Mouse (Mus musculus) heart, postnatal 4 days (tissue): Measurements from ENCODE around the gene Shf. TPM values are rescaled to one million over a fixed set of nuclear protein-coding genes. Genes with fewer than 3 reads are reported as not detected.

Experiments used
- DNase-seq: peaks from one replicate; pipeline ENCODE4 v3.0.0; 2021
- total RNA-seq, 2 experiments: library from RNA; stranded (reverse); gene quantifications; 2 replicates each; pipeline ENCODE4 v1.2.3; 2021

The Shf gene
- total RNA-seq, 2 experiments from 2014 or later = 10.1 to 11.3 TPM

DNA sequence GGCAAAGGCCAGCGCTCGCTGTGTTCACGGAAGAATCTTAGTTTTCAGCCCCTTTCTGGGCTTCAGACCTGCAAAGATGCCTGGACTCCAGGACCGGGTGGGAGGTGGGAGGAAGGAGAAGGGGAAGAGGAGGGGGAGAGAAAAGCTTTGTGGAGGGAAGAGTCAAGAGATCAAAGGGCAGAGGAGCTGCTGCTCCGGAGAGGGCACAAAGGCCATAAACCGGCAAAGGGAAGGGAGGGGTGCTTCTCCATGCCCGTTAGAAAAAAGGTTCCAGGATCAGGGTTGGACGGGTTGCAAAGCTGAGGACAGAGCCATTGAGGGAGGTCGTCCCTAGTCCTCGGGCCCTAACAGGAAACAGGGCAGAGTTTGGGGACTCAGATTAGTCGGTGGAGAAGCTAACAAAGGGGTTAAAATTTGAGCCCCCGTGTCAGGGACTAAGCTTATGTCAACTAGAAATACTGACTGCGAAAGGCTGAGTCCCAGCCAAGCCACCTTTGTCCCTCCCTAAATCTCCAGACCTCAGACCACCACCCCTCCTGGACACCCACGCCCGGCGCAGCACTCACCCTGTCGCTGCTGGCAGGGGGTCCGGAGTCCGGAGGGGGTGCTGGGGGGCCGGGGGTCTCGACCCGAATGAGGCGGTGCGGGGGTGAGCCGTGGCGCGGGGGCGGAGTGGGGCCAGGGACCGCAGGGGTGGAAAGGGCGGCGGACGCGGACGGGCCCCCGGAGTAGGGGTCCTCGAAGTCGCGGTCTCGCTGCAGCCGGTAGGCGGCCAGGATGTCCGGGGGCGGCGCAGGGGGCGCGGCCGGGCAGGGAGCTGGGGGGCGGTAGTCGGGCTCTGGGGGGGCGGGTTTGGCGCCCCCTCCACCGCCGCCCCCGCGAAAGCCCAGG, 636 bp downstream of the Shf start:
- peak; percentile 65 for DNase-seq

DNA sequence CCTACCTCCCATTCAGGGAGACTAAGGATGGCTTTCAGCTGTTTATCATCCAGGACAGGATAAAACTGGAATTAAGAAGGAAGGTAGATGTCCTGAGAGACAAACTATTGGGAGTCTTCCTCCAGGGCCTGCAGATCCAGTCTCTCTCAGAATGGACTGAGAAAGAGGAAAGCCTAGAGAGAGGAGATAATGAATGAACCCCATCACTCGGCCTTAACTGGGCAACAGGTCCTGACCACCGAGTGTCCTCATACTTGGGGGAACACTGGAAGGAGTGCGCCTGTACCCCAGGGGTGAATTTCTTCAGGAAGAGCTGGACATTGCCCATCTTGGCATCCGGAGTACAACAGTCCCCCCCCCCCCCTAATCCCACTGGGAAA, 1.3 kb downstream of the Shf start:
- DNase-seq = no peak

DNA sequence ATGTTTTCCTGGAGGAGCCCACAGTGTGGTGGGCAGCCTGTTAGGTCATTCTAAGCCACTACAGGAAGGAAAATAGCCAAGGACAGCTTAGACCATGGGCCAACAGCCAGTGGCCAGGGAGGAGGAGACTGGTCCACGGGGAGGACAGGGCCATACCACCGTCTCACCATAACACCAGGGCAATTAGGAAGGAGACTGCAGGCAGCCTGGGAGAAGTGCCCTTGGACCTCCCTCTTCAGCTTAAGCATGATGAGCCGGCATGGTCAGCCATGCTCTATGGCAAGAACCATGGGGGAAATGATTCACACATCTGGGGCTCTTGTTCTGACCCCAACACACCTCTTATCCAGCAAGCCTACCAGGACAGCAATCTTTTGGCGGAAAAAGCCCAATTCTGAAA, 1.8 kb downstream of the Shf start:
- no peak for DNase-seq

DNA sequence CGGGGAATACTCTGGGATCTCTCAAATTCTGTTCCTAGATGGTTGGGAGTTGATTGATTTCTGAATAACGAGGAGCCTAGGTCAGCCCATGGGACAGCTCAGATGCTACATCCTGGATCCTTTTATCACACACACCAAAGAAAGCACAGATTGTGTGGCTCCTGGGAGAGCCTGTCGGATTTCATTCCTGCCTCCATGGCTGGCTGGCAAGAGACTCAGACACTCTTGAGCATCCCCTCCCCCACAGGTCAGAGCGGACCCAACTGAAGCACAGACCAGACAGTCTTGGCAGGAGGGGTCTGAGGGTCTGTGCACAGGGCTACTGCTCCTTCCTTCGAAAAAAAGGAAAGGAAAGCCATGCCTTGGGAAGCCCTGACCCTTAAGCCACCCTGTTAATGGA, 2.3 kb downstream of the Shf start:
- DNase-seq = no peak

DNA sequence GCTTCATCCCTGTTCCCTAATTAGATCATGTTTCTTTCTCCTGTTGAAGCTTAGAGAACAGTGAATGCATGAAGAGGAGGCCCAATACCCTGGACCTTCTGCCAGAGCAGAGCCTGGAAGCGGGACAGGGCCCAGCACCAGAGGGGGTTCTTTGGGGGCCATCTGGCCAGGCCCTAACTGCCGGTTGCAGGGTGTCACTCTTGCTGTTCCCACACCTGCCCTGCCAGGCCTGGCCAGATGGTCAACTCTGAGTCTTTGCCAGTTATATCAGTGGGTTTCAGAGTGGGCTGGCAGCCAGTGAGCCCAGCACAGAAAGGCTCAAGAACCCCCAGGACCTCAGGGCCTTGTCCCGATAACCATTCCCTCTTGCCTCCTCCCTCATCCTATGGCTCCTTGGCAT, 2.9 kb downstream of the Shf start:
- DNase-seq = no peak

DNA sequence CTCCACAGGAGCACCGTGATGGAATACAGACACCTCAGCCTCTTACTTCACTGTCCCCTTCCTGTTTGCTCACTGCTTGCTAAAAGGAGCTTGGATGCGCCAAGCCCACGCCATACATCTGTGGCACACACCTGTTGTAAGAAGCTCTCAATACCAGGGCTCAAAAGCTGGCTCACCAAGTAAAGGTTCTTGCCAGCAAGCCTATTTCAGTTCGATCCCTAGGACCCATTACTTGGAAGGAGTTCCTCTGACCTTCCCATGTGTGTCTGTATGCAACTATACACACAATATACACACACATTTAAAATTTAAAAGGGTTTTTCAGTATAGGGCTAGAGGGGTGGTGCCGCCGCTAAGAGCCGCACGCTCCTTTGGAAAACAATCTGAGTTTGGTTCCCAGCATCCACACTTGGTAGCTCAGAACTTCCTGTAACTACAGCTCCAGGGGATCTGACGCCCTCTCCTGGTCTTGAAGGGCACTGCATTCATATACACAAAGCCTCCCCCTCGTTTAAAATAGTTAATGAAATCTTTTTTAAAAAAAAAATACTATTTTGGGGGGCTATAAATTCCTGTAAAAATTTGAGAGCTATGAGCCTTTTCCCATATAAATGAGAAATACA, 3.6 kb downstream of the Shf start:
- no peak for DNase-seq

DNA sequence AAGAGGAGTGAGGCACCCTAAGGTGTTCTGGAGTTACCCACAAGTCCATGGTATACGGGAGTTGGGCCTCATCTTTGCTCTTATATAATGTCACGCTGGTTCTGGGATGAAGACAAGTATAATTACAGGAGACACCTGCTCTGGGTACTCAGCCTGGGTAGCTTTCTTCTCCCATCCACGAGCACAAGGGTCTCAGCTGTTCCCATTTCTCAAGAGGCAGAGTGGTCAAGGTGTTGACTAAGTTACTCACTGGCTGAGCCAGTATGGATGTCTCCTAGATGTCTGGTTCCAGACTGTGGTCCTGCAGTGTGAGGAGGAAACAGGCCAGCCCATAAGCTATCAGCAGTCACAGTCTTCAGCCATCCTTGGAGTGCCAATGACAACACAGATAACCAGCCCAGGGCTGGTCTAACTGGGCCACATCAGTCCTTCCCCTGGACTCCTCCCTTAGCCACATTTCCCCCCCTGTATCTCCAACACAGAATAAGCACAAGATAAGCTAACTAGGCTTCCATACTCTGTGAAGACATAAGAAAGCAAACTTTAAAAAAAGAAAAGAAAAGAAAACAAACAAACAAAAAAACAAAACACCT, 4.5 kb downstream of the Shf start:
- DNase-seq = no peak

DNA sequence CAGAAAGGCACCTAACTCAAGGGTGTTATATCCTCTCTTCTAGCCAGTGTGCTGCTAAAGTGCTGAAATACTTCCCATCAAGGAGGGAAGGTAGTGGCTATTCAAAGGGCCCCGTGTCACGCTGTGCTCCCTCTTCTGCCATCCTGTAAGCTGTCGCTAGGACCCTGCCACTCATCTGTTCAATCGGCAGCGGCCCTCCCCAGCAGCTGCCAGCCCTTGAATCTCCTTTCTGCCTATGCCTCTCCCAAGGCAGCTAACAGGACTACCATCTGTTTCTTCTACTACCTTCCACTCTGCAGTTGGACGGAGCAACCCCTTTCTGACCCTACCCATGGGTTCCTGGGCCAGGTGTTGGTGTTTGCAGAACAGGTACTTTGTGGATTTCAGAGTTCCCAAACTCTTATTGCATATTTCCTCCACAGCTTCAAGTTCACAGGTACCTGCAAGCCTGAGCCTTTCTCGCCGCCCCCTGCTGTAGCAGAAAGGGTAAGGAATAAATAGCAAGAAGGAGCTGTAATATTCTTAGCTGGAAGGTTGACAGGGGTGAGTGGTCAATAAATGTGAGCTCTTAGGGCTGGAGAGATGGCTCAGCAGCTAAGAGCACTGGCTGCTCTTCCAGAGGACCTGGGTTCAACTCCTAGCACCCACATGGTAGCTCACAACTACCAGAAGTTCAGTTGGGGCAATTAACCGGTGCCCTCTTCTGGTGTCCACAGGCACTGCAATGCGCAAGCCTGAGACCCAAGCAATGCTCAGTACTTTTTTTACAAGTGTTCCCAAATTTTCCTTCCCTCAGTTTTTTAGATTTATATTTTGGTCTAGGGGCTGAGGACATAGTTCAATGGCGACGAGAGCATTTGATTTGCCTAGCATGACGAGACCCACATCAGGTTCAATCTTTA, 6.1 kb downstream of the Shf start:
- DNase-seq = no peak

DNA sequence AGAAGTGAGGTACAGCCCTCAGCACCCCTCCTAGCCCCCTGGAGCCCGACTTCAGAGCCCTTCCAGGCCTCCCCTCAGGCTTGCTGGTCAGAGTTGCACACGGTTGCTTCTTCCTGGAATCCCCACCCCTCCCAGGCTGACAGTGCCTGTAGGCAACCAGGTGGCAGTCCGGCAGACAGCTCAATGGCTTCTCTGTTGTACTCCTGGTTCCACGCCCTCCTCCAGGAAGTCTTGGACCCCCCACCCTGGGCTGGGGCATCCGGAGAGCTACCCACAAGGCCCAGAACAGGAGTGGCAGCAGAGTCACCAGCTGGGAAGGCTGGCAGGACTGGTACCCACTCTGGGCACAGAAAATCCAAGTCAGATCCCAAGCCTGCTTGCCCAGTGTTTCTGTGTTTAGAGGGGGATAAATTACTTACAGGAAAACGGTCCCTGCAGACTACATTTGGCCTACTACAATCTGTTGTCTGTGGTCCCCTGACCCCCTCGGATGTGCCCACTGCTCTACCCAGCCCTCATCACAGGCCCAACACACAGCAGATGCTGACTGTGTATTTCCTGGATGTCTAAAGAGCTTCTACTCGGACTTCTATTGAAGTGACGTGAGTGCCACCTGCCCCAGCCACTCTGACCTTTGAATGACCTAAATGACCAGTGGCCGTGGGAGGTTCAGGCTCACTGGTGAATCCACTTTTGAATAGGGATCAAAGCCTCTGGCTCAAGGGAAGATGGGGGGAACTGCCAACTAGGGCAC, 6.9 kb downstream of the Shf start:
- no peak for DNase-seq

DNA sequence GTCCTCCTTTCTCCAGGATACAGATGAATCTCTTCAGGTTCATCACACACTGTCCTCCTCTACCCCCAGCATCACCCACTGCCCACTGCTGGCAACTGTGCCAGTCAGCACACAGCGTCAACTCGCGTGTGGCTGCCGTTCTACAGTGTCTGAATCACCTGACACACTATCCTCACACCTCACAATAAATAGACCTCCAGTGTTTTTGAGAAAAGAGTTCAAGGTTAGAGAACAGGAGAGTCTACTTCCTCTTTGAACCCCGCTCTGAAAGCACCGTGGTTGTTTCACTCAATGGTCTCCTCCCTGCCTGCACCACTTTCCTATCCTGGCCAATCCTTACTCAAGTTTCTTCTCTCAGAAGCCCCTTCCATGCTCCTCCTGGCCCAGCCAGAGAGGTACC, 7.8 kb downstream of the Shf start:
- no peak for DNase-seq

DNA sequence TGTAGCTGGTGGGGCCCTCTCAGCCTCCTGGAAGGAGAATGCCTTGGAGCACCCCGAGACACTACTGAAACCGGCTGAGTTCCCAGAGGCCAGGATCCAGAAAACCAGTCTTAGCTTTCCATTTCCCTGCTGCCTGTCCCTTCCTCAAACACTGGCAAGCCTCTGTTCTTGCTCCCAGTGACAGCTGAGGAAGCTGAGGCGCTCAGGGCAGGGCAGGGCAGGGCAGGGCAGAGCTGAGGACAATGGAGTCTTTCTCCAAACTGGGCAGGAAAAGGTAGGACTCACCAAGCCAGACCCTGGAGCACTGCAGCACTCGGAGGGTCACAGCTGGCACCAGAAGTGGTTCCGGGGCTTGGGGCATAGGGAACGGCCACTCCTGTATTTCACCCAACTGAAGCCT, 8.7 kb downstream of the Shf start:
- DNase-seq = no peak

DNA sequence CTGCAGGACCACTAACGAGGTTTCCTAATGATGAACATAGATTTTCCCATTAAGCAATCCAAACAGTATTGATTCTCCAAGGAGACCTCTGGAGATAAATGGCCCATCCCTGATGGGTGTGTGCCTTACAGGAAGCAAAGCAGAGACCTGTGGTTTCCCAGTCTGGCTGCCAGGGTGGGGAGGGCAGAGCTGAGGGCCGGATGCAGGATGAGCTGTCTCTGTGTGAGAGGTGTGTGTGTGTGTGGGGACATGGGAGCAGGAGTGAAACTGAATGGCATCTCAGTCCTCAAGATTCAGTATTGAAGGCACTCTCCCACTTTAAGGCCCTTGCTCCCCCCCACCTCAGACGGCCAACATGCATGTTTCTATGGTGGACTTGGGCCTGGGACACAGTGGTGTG, 12.8 kb downstream of the Shf start:
- no peak for DNase-seq

DNA sequence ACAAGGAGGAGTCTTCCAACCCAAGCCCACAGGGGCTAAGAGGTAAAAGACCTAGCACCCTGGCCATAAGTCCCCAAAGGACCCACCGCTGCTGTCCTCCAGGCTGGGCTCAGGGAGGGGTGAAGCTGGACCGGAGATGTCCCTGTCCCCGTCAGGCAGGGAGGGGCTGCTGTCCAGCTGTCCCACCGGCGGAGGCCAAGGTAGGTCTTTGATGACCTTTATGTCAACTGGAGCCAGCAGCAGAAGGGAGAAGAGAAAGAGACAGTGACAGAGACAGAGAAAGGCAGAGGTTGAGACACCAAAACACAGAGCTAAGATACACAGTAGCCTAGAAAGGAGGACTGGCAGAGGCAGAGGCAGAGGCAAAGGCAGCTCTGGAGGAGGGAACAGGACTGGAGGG, 13.6 kb downstream of the Shf start:
- DNase-seq = no peak

DNA sequence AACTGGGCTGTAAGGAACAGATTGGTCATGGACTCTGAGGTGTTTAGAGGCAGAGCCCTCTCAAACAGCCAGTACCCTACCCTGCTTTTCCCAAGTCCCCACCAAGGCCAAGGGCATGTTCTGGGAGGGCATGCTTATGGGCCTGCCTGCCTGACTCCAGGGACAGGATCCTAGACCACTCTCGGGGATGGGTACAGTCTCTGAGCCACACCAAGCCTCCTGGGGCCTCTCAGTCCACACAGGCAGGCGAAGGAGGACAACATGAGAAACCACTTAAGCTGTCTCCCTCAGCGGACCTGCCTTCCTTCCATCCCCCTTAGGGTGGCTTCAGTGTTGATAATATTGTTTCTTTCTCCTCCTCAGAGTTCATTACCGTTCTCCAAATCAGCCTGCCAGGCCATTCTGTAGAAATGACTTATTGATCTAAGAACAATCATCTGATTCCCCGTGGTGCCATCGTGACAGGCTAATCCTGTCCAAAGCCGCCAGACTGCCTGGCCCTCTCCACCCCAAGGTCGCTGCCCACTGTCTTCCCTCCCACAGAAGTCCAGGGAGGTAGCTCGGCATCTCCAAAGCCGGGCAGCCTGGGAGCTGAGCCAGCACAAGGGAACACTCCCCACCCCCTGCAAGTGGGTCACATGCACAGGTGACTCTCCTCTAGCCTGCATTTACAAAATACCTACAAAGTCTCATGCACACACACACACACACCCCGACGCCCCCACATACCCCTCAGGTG, 14.6 kb downstream of the Shf start:
- DNase-seq = peak; percentile 34

DNA sequence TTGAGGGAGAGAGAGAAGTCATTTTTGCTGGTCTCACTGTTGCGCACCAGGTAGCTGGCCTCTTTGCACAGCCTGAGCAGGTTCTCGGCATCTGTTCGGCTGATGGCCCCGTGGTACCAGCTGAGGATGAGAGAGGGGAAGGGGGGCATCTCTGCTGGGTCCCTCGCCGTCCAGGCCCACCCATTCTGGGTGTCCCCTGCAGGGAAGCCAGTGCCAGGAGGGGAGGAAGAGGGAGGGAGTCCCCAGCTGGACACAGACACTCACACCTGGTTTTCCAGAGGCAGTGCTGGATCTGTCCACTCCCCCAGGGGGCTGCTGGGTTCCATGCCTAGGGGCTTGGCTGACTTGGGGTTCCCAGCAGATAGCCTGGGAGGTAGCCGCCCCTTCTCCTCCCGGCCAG, 15.2 kb downstream of the Shf start:
- DNase-seq = no peak

DNA sequence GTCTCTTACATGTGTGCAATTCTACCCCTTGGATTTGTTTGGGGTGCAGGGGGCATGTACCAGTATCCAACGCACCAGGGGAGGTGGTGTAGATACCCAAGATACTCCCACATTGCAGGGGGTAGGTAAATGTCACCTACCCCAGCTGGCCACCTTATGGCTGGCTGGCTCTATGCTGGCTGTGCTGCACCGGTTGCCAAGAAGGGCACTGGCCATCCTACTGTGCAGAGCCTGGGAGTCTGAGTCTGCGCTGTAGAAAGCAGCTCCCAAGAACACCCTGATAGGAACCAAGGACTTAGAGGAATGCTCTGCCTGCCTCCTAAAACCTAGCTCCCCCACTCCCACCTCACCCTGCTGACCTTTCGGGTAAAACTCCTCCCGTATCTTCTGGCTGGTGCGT, 16.0 kb downstream of the Shf start:
- no peak for DNase-seq

DNA sequence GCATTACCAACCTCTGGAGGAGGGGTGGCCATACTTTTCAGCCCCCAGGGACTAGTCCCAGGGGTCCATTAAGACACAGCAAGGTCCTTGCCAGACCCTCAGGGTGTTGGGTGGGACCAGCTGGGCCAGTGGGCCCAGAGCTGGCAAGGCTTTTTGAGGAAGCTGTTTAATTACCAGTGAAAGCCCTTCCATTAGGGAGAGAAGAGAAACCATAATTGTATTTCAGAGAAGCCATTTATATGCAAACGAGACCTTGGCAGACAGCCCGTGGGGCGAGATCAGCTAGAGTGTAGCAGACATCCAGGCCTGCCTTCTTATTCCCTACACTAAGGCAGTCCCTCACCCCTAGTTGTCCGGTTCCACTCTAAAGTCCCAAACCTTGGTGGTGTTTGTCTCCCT, 17.0 kb downstream of the Shf start:
- peak; percentile 41 for DNase-seq

DNA sequence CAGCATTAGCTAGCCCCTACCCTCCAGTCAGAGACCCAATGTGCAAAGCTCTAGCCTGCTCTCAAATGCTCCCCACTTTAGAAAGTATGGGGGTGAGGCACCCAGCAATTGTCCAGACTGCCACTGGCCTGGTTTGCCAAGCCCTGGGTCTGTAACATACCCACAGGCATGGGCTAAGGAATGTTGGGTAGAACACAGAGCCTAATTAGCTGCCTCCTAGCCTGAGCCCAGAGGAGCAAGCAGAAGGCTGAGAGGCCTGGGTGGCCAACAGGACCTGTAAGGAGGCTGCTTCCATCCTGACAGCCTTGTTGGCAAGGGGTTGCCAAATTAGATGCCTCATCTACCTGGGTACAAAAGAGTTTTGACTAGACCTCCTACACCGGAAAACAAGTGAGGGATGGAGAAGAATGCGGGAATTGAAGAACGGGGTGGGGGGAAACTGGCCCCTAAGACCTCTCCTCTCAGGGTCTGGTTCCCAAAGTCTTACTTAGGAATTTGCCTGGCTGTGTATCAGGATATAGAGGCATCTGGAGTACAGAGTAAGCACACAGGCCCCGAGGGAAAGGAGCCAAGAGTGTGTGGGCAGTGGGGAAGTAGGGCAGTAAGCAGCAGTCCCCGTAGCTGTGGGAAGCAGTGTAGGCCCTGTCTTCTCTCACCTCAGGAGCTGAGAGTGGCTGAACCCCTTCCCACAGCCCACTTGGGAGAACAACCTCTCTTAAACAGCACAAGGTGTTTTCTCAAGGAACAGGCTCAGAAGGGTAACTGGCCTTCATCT, 17.6 kb downstream of the Shf start:
- DNase-seq = no peak

DNA sequence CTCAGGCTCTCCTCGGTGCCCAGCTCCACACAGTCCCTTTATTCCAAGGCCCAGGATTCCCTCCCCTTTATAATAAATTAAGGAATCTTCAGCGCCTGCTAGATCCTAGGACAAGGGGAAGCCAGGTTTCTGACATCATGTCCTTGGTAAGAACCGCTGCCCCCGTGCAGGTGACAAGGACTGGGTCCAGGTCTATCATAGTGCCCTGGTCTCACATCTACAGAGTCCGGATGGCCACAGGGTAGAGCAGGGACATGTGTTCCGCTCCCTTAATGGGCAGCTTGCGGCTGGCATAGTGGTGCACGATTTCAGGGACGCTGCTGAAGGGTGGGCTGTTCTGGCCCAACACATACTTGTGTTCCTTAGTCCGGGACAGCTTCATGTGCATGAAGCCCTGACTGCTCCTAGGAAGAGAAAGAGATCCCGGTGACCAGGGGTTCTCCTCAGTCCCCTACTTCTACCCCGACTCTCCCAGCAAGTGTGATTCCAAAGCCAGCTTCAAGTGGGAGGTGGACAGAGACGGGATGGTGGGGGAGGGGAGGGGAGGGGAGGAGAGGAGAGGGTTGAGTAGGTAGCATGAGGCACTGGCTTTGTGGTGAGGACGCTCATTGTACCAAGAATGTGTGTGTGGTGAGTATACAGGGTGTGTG, 19.7 kb downstream of the Shf start:
- peak; percentile 42 for DNase-seq

DNA sequence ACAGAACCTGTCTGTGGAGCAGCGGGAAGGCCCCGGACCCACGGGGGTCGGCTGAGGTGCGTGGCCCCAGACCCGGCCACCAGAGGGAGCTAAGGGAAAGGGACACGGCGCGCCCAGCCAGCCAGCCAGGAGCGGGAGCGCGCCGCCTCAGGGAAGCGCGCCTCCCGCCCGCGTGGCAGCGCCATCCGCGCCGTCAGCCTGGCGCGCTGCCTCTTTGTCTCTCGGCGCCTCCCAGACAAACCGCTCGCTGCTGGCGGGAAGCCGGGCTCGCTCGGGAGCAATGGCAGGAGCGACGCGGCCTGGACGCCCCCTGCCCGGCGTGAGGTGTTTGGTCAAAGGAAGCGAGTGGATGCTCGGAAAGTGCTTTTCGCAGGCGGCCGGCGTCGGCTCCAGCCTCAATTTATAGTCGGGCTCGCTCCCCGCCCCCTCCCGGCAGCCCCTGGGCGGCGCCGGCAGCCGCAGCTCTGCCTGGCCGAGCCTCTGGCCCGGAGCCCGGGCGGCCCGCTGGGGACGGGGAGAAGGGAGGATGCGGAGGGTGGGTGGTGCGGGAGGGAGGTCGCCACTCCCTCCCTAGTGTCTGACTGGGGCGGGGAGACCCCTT, 20.3 kb downstream of the Shf start:
- DNase-seq = peak; percentile 95
